Mouse (Mus musculus) liver (tissue): ENCODE data around the gene Haghl.
"Not testable (repeated sequence)": the region's sequence is repeated elsewhere in the genome, so short reads cannot be mapped to it uniquely, and the experiment has no call there.

ENCODE experiments used
- DNase-seq: peaks from one replicate; pipeline ENCODE4 v3.0.0-alpha.2; 2020; ENCODE audit warnings: mixed read lengths

Gene Haghl

GRCm38 (mm10) chr17:25818851-25819780 is 33.6 kb upstream of the Haghl start:
- DNase-seq, result peak; percentile 60

DNA sequence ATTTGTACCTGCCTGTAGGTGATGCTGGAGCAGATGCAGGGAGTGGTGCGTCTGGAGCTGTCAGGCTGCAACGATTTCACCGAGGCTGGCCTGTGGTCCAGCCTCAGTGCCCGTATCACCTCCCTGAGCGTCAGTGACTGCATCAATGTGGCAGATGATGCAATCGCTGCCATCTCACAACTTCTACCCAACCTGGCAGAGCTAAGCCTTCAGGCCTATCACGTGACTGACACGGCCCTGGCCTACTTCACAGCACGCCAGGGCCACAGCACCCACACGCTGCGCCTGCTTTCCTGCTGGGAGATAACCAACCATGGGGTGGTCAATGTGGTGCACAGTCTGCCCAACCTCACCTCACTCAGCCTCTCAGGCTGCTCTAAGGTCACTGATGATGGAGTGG is 32.2 kb upstream of the Haghl start:
- no peak for DNase-seq

- peak; percentile 80 for DNase-seq
Measured at GRCm38 (mm10) chr17:25813471-25813870, 28.0 kb upstream of the Haghl start.

- no peak for DNase-seq
Measured at GRCm38 (mm10) chr17:25810890-25811289, 25.4 kb upstream of the Haghl start.

DNA sequence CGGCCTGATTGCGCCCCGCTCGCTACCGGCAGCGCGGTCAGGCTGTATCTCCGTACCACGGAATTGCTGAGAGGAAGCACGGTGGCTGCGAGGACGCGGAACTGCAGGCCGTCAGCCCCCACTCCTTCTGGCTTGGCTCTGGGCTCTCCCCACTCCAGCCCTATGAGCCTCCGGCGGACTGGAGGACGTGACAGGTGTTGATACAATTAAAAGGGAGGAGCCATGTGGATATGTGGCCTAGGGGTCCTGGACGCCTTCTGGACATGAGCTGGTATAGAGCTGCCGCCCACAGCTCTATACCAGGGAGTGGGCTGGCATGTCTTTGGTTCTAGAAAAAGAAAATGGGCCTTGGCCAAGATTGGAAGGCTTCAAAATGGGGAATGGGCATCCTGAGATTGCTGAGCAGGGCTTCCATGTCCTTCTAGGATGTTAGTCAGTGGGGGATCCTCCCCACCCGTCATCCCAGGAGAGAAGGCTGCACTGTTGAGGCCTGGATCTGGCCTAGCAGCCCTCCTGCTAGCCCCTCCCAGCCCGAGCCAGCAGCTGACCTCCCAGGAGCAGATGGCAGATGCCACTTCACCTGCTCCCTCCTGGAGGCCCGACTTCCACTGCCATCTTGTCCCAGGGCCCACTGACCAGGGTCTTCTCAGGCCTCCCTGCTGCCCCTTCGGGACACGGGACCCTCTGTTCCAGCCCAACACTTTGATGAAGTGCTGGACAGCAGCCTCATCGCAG is 24.3 kb upstream of the Haghl start:
- DNase-seq, result no peak

DNA sequence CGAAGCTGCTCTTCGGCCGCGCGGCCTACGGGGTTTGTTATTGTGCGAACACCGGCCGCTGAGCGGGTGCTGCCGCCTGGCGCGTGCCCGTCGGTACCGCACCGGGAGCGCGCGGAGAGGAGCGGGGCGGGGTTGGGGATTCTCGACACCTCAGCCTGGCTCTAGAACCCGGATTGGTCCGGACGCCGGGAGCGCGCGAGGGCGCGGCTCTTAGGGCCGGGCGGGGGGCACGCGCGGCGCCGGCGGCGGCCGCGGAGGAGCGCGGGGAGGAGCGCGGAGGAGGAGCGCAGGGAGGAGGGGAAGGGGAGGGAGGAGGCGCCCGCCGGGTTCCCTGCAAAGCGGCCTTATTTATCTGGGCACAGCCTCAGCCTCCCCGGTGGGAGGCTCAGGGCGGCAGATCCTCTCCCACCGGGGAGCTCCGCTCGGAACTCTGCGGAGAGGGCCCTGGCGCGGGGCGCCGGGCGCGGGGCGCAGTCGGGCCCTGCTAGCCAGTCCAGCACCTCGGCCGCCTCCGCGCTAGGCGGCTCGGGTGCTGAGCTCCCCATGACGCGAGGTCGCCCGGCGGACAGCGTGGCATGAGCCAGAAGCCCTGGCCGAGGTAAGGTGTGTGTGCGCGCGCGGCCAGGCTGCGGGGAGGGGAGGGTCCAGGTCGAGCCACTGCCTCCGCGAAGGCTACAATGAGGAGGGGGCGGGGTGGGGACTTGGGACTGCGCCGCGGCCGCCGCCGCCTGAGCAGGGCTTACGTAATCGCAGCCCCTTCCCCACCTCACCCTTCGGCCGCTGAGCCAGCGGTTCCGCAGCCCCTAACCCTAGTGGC is 23.5 kb upstream of the Haghl start, which contains the start of gene Fbxl16:
Gene Fbxl16 (plus strand): TSS at position 297 of the 817 bp plus-strand sequence.
- DNase-seq, result peak; percentile 57

GRCm38 (mm10) chr17:25808028-25808427 is 22.6 kb upstream of the Haghl start:
- no peak for DNase-seq

DNA sequence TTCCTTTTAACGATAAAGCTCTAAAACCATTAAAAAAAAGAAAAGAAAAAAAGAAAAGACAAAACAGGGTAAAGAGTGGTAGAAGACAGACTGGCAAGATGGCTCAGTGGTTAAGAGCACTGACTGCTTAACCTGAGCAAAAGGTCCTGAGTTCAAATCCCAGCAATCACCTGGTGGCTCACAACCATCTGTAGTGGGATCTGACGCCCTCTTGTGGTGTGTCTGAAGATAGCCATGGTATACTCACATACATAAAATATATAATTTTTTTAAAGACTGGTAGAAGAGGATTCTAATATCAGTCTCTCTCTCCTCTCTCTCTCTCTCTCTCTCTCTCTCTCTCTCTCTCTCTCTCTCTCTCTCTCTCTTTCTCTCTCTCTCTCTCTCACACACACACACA is 22.0 kb upstream of the Haghl start:
- not testable (repeated sequence) for DNase-seq

- DNase-seq, result no peak
Measured at GRCm38 (mm10) chr17:25806507-25806906, 21.0 kb upstream of the Haghl start.

DNA sequence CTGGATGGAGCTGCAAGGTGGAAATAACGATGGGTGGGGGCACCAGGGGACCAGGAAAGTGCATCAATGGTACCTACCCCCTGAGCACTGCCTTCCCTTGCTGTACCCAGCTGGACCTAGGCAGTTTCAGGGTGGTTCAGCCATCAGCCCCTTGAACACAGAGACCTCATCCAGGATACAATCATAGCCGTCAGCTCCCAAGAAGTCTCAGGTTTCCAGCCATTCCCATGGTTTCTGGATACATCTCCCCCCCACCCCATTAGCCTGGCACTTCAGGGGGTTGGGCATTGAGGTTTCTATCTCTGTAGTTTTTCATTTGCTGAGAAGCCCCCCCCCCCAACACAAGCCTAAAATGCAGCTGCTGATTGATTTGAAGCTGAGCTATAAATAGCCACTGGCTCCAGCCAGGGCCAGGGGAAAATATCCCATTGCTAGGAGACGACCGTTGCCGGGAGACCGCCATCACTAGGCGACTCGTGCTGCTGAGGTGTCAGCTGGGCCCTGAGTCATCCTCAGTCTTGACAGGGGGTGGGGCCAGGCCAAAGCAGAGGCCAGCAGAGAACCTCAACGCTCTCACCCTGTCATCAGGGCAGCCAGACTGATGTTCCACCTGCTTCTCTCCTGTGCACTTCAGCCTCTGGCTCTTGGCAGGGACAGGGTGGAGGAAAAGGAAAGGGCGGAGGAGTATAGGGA is 17.5 kb upstream of the Haghl start:
- no peak for DNase-seq

DNA sequence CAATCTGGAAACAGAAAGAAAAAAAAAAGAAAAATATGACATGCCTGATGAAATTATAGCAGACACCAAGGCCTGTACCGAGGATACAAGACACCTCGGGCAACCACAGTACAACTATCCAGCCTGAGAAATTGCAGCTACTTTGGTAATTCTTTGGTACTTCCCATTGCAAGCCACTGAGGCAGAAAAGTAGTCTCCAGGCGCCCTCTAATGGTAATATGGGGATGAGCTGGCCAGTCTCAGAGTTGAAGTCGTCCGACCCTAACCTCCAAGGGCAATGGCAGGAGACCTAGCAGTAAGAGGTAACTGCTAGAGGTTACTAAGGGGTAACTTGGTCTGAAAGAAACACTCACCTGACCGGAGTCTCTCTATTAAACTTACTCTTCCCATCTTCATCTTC is 15.6 kb upstream of the Haghl start:
- peak; percentile 57 for DNase-seq

GRCm38 (mm10) chr17:25796951-25797369 is 11.5 kb upstream of the Haghl start, which contains the start of gene Metrn:
TSS of gene Metrn (minus strand) at chr17:25797136.
- peak; percentile 93 for DNase-seq

DNA sequence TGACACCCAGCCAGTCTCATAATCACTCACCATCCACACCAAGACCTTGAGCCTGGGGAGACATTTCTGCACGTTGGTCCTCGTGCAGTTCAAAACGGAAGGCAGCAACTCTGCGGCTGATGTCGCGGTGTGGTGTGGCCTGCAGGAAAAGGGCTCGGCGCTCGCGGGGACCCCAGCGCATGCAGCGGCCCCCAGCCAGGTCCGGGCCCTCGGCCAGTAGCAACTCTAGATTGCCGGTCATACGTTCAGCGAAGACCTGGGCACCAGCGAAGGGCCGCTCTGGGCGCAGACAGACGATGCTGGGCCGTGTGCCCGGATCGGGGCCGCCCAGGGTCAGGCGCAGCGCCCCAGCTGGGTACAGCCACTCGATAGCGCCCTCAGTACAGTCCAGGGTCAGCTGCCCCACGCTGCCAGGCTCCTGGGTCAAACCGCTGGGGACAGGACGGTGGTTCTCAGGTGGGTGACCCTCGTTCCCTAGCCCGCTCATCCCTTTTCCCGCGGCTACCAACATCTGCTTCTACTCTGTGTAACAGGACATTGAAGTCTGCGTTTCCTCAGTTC is 10.8 kb upstream of the Haghl start:
- peak; percentile 18 for DNase-seq

DNA sequence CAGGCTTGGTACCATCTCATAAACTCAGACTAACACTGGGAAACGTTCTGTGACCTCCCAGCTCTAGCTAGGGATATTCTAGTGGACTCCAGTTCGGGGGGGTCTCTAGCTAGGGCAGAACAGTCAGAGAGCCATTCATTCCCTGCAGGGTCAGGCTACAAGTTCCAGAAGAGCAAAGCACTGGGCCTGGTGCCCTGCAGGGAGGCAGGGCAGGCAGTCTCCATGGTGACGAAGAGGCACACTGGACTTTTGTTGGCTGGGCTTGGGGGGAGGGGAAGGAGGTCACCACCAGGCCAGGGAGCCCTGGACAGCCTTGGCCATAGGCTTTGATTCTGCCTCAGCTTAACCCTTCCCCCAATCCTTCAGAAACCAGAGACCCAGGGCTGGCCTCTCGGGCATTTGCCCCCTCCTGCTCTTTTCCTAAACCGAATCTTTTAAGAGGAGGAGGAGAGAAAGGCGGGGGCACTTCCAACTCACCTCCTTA is 10.2 kb upstream of the Haghl start, which contains the start of gene AC134908.4:
Gene AC134908.4 (minus strand): TSS at position 51 of the 484 bp plus-strand sequence.
- DNase-seq, result peak; percentile 25

DNA sequence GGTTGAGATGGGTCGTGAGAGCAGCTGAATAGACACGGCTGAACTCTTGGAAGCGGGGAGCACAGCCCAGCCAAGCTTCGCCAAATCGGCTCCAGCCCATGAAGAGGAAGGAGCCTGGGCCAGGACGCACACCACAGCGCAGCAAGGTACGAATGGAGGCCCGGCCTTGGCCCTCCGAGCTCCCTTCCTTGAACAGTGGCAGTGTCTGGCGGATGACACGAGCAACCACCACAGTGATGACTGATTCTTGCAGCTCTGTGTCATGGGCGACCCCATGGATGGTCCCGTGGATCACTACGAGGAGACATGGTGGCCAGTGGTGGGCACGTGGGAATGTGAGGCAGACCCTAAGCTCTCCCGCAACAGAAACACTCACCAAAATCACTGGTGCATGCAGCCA is 9.5 kb upstream of the Haghl start:
- DNase-seq, result no peak

DNA sequence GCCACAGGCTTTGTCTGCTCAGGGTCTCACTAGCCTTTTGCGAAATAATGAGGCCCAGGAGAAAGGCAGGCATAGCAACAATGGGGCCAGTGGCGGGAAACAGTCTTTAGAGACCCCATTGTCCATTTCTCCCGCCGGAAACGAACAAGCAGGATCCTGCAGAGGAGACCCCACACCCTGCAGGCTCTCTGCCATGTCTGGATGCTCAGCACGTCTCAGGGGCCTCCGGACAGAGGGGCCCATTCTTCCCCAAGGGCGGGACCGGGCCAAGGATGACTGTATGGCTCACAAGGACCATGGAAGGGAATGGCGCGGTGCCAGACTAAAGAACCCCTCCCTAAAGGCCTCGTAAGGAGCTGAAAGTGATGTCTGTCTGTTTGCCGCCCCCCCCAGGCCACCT is 8.7 kb upstream of the Haghl start:
- no peak for DNase-seq

- DNase-seq, result peak; percentile 76
Measured at GRCm38 (mm10) chr17:25792615-25793014, 7.1 kb upstream of the Haghl start, which contains the start of gene Fam173a. TSS of gene Fam173a (minus strand) at chr17:25792901.

DNA sequence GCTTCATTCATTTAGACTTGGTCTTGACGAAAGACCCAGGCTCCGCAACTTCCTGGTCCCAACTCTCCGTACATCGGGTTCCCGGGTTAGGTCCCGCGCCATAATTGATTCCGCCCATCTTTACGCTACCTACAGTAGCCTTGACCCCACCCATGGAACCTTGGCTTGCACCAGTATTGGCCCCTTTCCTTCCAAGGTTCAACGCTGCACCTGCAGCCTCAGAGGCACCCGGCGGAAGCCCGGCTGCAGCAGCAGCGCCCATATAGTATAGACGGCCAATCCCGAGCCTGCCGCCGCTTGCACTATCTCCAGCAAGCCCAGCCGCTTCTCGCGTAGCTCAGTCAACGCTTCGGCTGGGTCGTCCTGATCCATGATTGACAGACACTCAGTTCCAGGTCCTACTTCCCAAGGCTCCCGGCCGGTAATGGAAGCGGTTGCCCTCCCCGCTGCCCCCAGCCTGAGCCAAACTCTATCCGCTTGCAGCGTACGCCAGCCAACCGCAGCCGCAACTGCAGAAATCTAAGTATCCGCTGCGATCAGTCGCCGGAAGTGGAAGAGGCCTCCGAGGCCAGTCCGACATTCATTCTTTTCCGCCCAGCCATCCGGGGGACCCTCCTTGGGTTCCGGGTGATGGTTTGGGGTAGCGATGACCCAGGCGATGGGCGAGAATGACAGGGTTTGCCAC is 6.5 kb upstream of the Haghl start:
- DNase-seq, result peak; percentile 84

GRCm38 (mm10) chr17:25791320-25791842 is 5.9 kb upstream of the Haghl start:
- no peak for DNase-seq

DNA sequence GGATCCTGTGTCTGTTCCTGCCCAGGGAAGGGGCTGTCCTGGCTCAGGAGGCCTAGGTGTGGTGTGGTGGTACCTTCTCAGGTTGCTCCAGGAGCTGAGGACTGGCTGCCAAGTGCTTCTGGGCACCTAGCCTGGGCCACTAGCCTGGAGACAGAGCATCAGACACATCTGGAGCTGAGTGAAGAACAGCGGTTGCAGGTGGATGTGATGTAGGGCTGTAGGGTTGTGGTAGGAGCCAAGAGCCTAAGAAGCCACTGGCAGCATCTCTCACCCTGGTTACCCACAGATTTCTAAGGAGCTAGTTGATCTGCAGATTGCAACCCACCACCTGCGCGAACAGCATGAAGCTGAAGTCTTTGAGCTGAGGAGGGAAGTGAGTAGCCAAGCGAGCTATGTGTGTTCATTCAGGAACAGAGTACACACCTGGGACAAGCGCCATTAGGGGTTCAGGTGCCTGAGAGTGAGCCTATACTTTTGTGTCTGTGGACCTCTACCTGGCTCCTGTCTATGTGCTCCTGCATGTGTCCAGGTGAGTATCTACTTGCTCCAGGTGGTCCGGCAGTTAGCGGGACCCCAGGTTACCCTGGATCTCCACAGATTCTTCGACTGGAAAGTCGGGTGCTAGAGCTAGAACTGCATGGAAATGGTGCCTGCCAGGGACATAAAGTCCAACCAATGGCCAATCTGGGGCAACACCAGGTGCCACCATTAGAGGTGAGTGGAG is 1.5 kb upstream of the Haghl start:
- DNase-seq, result no peak
